Mouse (Mus musculus) retina, embryonic 14.5 days (tissue): ENCODE measurements around the gene Robo2.
"Not testable (repeated sequence)": the region's sequence is repeated elsewhere in the genome, so short reads cannot be mapped to it uniquely, and the experiment has no call there.

Source experiments
- DNase-seq: peaks from one replicate; pipeline ENCODE4 v3.0.0-alpha.2; 2015; ENCODE audit warnings: low spot score

Gene Robo2

GRCm38 (mm10) chr16:74065958-74066357 lies 345.7 kb downstream of the Robo2 start:
- no peak for DNase-seq

- no peak for DNase-seq
These were observed 349.7 kb downstream of the Robo2 start for GRCm38 (mm10) chr16:74061951-74062350.

- DNase-seq = no peak
These were observed 350.1 kb downstream of the Robo2 start for GRCm38 (mm10) chr16:74061479-74061878.

GRCm38 (mm10) chr16:74056886-74057285 lies 354.7 kb downstream of the Robo2 start:
- no peak for DNase-seq

GRCm38 (mm10) chr16:74056210-74056609 lies 355.4 kb downstream of the Robo2 start:
- DNase-seq = no peak

- DNase-seq = peak; percentile 31
These were observed 356.4 kb downstream of the Robo2 start for GRCm38 (mm10) chr16:74055061-74055751.

- no peak for DNase-seq
These were observed 362.2 kb downstream of the Robo2 start for GRCm38 (mm10) chr16:74049467-74049866.

- no peak for DNase-seq
These were observed 362.6 kb downstream of the Robo2 start for GRCm38 (mm10) chr16:74048980-74049379.

GRCm38 (mm10) chr16:74047232-74047631 lies 364.4 kb downstream of the Robo2 start:
- peak; percentile 7 for DNase-seq

- DNase-seq = not testable (repeated sequence)
These were observed 370.8 kb downstream of the Robo2 start for GRCm38 (mm10) chr16:74040797-74041196.

GRCm38 (mm10) chr16:74027822-74028221 lies 383.8 kb downstream of the Robo2 start:
- no peak for DNase-seq

GRCm38 (mm10) chr16:74022281-74022978 lies 389.2 kb downstream of the Robo2 start:
- no peak for DNase-seq

- no peak for DNase-seq
These were observed 405.9 kb downstream of the Robo2 start for GRCm38 (mm10) chr16:74005767-74006166.

- DNase-seq = no peak
These were observed 410.3 kb downstream of the Robo2 start for GRCm38 (mm10) chr16:74001331-74001730.

GRCm38 (mm10) chr16:73991212-73991611 lies 420.4 kb downstream of the Robo2 start:
- no peak for DNase-seq

GRCm38 (mm10) chr16:73969573-73969972 lies 442.1 kb downstream of the Robo2 start:
- no peak for DNase-seq

- DNase-seq = no peak
These were observed 447.2 kb downstream of the Robo2 start for GRCm38 (mm10) chr16:73964366-73964926.

GRCm38 (mm10) chr16:73959479-73959970 lies 452.1 kb downstream of the Robo2 start:
- DNase-seq = peak; percentile 35

- no peak for DNase-seq
These were observed 453.1 kb downstream of the Robo2 start for GRCm38 (mm10) chr16:73958524-73958846.

GRCm38 (mm10) chr16:73957675-73958523 lies 453.7 kb downstream of the Robo2 start:
- no peak for DNase-seq

- peak; percentile 31 for DNase-seq
These were observed 465.5 kb downstream of the Robo2 start for GRCm38 (mm10) chr16:73946171-73946570.

GRCm38 (mm10) chr16:73940211-73940541 lies 471.4 kb downstream of the Robo2 start:
- DNase-seq = no peak
